Mouse (Mus musculus) intestine, embryonic 14.5 days (tissue): ENCODE results near the gene Slc22a26. TPM values are rescaled to one million over a fixed set of nuclear protein-coding genes. Genes with fewer than 3 reads are reported as not detected.
"Not testable (repeated sequence)": the region's sequence is repeated elsewhere in the genome, so short reads cannot be mapped to it uniquely, and the experiment has no call there.

Experiments used
- ATAC-seq: fragments of 200-750 bp; cut with Nextera tagmentation; replicated peaks from 2 replicates; pipeline ENCODE4 v1.8.0; 2017; ENCODE audit warnings: low read depth, moderate number of reproducible peaks, moderate TSS enrichment, moderate library complexity; ENCODE audit not compliant: low FRiP score, low TSS enrichment
- DNase-seq: peaks from one replicate; pipeline ENCODE4 v3.0.0-alpha.2; 2018; ENCODE audit warnings: low spot score
- H3K27ac ChIP-seq: fragments of 300-500 bp; sonication (generic); 2 replicates; pipeline ENCODE4 v1.5.1; 2014; ENCODE audit warnings: low read depth, mild to moderate bottlenecking, control low read depth
- H3K27me3 ChIP-seq: fragments of 300-500 bp; sonication (generic); replicated peaks from 2 replicates; pipeline ENCODE4 v1.6.1; 2014; ENCODE audit warnings: low read length, control low read depth; ENCODE audit not compliant: control insufficient read depth, insufficient read depth
- H3K36me3 ChIP-seq: fragments of 300-500 bp; sonication (generic); 2 replicates; pipeline ENCODE4 v1.6.1; 2014; ENCODE audit warnings: low read length, control low read depth; ENCODE audit not compliant: control insufficient read depth, insufficient read depth
- H3K4me1 ChIP-seq: fragments of 300-500 bp; sonication (generic); replicated peaks from 2 replicates; pipeline ENCODE4 v1.6.1; 2014; ENCODE audit warnings: low read length, control low read depth, mixed read lengths; ENCODE audit not compliant: control insufficient read depth, insufficient read depth
- H3K4me2 ChIP-seq: fragments of 300-500 bp; sonication (generic); 2 replicates; pipeline ENCODE4 v1.6.1; 2014; ENCODE audit warnings: low read length
- H3K4me3 ChIP-seq: fragments of 300-500 bp; sonication (generic); 2 replicates; pipeline ENCODE4 v1.5.1; 2014; ENCODE audit warnings: low read depth, low read length, control low read depth, mixed read lengths
- H3K9ac ChIP-seq: fragments of 300-500 bp; sonication (generic); 2 replicates; pipeline ENCODE4 v1.6.1; 2014; ENCODE audit warnings: mild to moderate bottlenecking, low read length
- H3K9me3 ChIP-seq: fragments of 300-500 bp; sonication (generic); 2 replicates; pipeline ENCODE4 v1.6.1; 2016; ENCODE audit warnings: low read length, control low read depth; ENCODE audit not compliant: control insufficient read depth
- WGBS: fragments of 180-500 bp; shearing (Covaris S2); extraction: QIAGEN DNeasy Blood & Tissue Kit; methylation state at CpG from one replicate; pipeline ENCODE4 v1.1.7; 2014; 5-methylcytosine and 5-hydroxymethylcytosine counted together
- polyA plus RNA-seq: library from polyadenylated mRNA; unstranded; fragments of >200 nt; fragmentation: Nextera tagmentation; extraction: Ambion mirVana; gene quantifications from 2 replicates; pipeline ENCODE4 v1.2.1, GENCODE M21; 2014

Gene Slc22a26
- polyA plus RNA-seq: not detected in 2 replicates

DNA sequence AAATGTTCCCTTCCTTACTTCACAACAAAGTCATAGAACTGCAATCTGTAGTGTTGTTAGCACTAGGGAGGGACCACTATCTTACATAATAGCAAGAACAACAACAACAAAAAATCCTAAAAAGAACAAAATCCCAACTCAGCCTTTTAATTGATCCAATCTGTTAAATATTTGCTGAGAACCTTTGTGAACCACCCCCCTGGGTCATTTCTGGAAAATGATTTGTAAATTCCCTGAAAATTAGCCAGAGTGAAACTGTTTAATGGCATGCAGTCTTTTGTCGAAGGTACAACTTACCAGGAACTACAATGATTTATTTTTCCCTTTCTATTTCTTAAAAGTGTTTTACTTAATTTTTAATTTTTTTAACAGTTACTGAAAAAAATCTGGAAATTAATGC is at the start of gene Slc22a26:
Slc22a26 (minus strand) TSS at position 97 of the 400 bp plus-strand sequence.
- ATAC-seq: no peak
- WGBS: 78% methylated on average over 1 of the region's 1 CpGs
- H3K9me3 ChIP-seq: no peaks in the 10 kb centered on the region
- H3K4me1 ChIP-seq: no peaks in the 10 kb centered on the region
- no peak for DNase-seq
- H3K9ac ChIP-seq: no peak within 1 kb of the TSS
- no peak within 1 kb of the TSS for H3K27ac ChIP-seq
- no peak within 1 kb of the TSS for H3K4me3 ChIP-seq
- H3K36me3 ChIP-seq: no peaks in the 10 kb centered on the region
- H3K4me2 ChIP-seq: no peak within 1 kb of the TSS
- H3K27me3 ChIP-seq: no peaks in the 10 kb centered on the region

DNA sequence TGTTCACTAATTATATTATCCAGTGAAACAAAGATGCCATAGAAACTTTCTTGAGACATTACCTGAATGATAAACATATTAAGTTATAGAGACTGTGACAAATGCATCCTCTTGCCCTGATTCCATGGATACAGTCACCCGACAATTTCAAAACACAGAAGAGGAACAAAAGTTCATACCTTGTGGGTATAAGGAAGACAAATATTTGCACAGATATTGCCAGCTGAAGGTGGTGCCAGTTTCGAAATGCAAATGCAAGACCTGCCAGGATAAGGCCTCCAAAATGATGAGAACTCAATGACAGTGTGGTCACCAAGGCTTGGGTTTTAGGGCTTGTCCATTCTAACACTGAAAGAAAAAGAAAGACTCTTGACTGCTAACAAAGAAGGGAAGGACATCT is 27.4 kb upstream of the Slc22a26 start:
- H3K9ac ChIP-seq: no peak overlapping the region
- H3K4me2 ChIP-seq: no peak overlapping the region
- no peaks in the 10 kb centered on the region for H3K4me1 ChIP-seq
- DNase-seq (no peak), ATAC-seq (no peak)
- H3K36me3 ChIP-seq: no peaks in the 10 kb centered on the region
- no peak overlapping the region for H3K27ac ChIP-seq
- no peaks in the 10 kb centered on the region for H3K27me3 ChIP-seq
- 70% methylated on average over 2 of the region's 2 CpGs for WGBS
- H3K4me3 ChIP-seq: no peak overlapping the region
- no peaks in the 10 kb centered on the region for H3K9me3 ChIP-seq

DNA sequence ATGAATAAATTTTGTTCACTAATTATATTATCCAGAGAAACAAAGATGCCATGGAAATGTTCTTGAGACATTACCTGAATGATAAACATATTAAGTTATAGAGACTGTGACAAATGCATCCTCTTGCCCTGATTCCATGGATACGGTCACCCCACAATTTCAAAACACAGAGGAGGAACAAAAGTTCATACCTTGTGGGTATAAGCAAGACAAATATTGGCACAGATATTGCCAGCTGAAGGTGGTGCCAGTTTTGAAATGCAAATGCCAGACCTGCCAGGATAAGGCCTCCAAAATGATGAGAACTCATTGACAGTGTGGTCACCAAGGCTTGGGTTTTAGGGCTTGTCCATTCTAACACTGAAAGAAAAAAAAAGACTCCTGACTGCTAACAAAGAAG is 11.9 kb downstream of the Slc22a26 start:
- Histone ChIP-seq H3K9me3 (no peaks in the 10 kb centered on the region), H3K4me1 (no peaks in the 10 kb centered on the region)
- 93% methylated on average over 1 of the region's 1 CpGs for WGBS

DNA sequence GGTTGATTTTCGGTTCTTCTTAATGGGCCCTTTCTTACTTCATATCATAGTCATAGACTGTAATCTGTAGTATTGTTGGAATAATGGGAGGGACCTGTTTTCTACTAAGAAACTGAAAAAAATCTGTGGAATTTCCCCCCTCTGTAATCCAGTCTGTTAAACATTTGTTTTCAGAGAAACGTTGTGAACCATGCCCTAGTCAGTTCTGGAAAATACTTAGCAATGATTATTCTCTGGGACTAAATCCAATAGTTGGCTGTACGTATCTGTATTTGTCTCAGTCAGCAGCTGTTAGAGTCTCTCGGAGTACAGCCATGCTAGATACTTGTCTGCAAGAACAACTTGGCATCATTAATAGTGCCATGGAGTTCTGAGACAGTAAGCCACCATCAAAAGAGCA is 27.2 kb downstream of the Slc22a26 start:
- WGBS: 75% methylated on average over 4 of the region's 4 CpGs
- no peaks in the 10 kb centered on the region for H3K4me1 ChIP-seq
- H3K27me3 ChIP-seq: no peaks in the 10 kb centered on the region
- H3K27ac ChIP-seq: no peak overlapping the region
- no peak for DNase-seq
- H3K9me3 ChIP-seq: no peaks in the 10 kb centered on the region
- no peak overlapping the region for H3K4me2 ChIP-seq
- ATAC-seq: no peak
- H3K36me3 ChIP-seq: no peaks in the 10 kb centered on the region
- no peak overlapping the region for H3K4me3 ChIP-seq
- H3K9ac ChIP-seq: no peak overlapping the region

More for the DNA sequence above, 11.9 kb downstream of the Slc22a26 start:
- no peak for DNase-seq
- H3K4me3 ChIP-seq: no peak overlapping the region
- H3K36me3 ChIP-seq: no peaks in the 10 kb centered on the region
- H3K4me2 ChIP-seq: no peak overlapping the region
- no peak overlapping the region for H3K27ac ChIP-seq
- H3K9ac ChIP-seq: no peak overlapping the region
- ATAC-seq: no peak
- no peaks in the 10 kb centered on the region for H3K27me3 ChIP-seq

DNA sequence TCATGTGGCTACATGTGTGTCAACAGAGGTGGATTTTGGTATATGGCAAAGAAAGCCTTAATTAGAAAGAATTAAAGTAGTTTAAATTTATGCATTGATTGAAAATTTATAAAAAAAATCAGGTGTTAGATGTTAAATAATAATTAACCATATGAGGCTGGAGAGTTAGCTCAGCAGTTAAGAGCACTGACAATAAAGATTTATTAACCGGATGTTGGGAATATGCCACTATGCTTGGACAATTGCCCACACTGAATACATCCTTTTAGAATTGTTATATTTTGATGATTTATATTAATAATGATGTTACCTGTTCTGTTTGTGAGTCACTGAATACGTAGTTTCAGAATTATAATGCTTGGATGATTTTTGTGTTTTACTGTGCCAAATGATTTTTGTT is 36.3 kb downstream of the Slc22a26 start:
- no peaks in the 10 kb centered on the region for H3K27me3 ChIP-seq
- H3K9me3 ChIP-seq: no peaks in the 10 kb centered on the region
- DNase-seq (no peak), ATAC-seq (no peak)
- H3K4me2 ChIP-seq: no peak overlapping the region
- no peak overlapping the region for H3K27ac ChIP-seq
- H3K4me3 ChIP-seq: no peak overlapping the region
- H3K4me1 ChIP-seq: no peaks in the 10 kb centered on the region
- H3K9ac ChIP-seq: no peak overlapping the region
- no peaks in the 10 kb centered on the region for H3K36me3 ChIP-seq
- WGBS: 84% methylated on average over 2 of the region's 2 CpGs

DNA sequence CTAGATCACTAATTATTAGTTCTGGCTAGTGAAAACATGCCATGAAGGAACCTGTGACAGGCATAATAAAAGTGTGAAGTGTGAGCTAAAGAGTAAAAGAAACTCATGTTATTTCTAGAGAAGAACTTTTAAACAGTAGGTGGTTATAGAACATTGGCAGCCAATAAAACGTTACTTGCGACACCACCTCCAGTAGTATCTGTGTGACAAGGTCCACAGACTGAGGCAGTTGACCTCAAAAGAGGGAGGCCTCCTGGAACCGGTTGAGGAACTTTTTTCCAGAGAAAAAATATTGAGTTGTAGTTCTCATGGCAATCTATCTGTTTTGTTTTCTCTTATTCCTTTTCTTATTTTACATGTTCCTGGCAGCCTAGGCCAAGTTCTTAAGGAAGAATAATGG is 36.9 kb downstream of the Slc22a26 start:
- DNase-seq: no peak
- Histone ChIP-seq H3K36me3 (no peaks in the 10 kb centered on the region), H3K4me3 (no peak overlapping the region), H3K4me2 (no peak overlapping the region), H3K4me1 (no peaks in the 10 kb centered on the region), H3K27me3 (no peaks in the 10 kb centered on the region), H3K27ac (no peak overlapping the region), H3K9me3 (no peaks in the 10 kb centered on the region), H3K9ac (no peak overlapping the region)
- ATAC-seq: no peak
- 84% methylated on average over 3 of the region's 3 CpGs for WGBS

DNA sequence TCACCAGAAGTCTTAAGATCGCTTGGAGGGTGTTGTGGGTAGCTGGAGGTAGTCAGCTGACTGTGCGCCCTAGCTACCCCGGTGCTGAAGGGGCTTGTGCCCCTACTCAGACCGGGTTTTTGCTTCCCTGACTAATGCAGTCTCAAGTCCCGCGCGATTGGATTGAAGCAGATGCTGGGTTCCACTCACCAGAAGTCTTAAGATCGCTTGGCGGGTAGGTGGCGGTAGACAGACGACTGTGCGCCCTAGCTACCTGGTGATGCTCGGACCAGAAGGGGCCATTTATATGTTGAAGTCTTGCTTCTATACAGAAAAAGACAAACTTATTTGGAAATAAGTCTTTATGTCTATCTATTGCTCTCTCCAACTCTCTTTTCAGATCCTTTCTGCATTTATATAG is 49.1 kb downstream of the Slc22a26 start:
- H3K9me3 ChIP-seq, H3K27me3 ChIP-seq, H3K4me2 ChIP-seq, H3K27ac ChIP-seq, DNase-seq, H3K36me3 ChIP-seq, H3K9ac ChIP-seq, H3K4me1 ChIP-seq, H3K4me3 ChIP-seq, ATAC-seq: not testable (repeated sequence)
- 65% methylated on average over 13 of the region's 13 CpGs for WGBS

Other genes starting within 250 kb of the Slc22a26 start
- 7.0 and 8.4 TPM in 2 replicates for gene Pla2g16, start 245.2 kb downstream of the Slc22a26 start, polyA plus RNA-seq
- gene Lgals12, start 195.5 kb downstream of the Slc22a26 start, polyA plus RNA-seq: 0.88 and 0.93 TPM in 2 replicates
- not detected in 2 replicates for gene Hrasls5, start 190.1 kb downstream of the Slc22a26 start, polyA plus RNA-seq
- not detected in 2 replicates for gene Slc22a19, start 91.4 kb downstream of the Slc22a26 start, polyA plus RNA-seq
- gene Slc22a27, start 163.4 kb upstream of the Slc22a26 start, polyA plus RNA-seq: not detected in 2 replicates